Mouse (Mus musculus): ENCODE data around the gene Aup1. TPM values are rescaled to one million over a fixed set of nuclear protein-coding genes. Genes with fewer than 3 reads are reported as not detected.

Gene Aup1
- polyA plus RNA-seq, 1 experiment from 2014 or later = 123 TPM

DNA sequence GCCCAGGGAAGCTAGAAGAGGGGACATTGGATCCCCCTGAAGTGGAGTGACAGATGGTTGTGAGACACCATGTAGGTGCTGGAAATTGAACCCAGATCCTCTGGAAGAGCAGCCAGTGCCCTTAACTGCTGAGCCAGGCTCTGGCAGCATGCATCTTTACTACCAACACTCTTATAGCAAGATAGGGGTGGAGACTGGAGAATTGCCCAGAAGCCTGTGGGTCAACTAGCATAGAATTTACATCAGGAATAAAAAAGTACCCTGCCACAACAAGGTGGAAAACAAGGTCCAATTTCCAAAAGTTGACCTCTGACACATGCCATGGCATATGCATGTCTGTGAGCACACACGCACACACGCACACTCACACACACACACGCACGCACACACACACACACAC, 29.1 kb upstream of the Aup1 start:
- no peaks in the 10 kb centered on the region for H3K36me3 ChIP-seq (ENCODE audit: control insufficient read depth, insufficient read depth, low read length)

DNA sequence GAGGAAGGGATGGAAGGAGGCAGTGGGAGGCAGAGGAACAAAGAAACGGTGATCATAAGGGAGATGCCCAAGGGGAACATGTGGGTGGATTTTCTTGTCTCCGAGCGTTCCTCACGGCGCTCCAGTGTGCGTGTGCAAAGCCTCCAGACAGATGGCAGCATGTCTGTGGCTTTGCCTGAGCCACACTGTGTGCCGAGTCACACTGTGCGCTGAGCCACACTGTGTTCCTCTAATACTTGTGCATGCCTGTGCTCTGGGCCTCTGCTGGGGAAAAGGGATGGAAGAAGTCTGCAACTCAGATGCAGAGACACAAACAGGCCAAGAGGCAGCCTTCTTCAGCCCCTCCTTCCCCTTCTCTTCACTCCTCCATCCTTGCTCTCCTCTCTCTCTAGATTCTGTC, 27.0 kb upstream of the Aup1 start:
- H3K9me3 ChIP-seq (ENCODE audit: control insufficient read depth, low read length) = no peaks in the 10 kb centered on the region

More for the DNA sequence above, 29.1 kb upstream of the Aup1 start:
- H3K9ac ChIP-seq (replicated peaks; ENCODE audit: low read depth, low read length) = no peak overlapping the region
- no peaks in the 10 kb centered on the region for H3K4me1 ChIP-seq (ENCODE audit: control insufficient read depth, insufficient read depth, low read length)
- H3K9me3 ChIP-seq (ENCODE audit: control insufficient read depth, low read length) = no peaks in the 10 kb centered on the region
- WGBS = 84% methylated on average over 4 of the region's 4 CpGs
- ATAC-seq (ENCODE audit: low read depth) = no peak
- H3K4me3 ChIP-seq (ENCODE audit: low read depth, low read length) = no peak overlapping the region
- H3K4me2 ChIP-seq (ENCODE audit: low read depth, low read length) = no peak overlapping the region
- H3K27me3 ChIP-seq (ENCODE audit: control insufficient read depth, insufficient read depth, low read length) = no peaks in the 10 kb centered on the region
- no peak overlapping the region for H3K27ac ChIP-seq (ENCODE audit: low read depth, low read length)

DNA sequence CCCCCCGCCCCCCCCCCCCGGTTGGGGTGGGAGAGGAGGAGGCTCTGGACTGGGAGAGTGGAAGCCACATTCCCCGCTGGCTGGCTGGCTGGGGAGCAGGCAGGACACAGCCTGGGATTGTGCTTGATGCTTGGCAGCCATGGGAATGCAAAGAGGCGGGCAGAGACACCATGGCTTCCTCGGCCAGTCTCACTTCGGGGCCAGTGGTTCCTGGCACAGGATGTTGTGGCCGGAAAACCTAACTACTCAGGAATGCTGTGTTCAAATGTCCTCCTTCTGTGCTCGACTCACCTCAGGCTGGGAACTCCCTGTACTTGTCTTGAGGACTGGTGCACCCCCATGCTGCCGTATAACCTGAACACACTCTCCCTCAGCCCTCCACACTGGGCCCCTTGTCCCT, 26.6 kb upstream of the Aup1 start:
- 72% methylated on average over 7 of the region's 9 CpGs for WGBS
- H3K4me1 ChIP-seq (ENCODE audit: control insufficient read depth, insufficient read depth, low read length) = peaks cover 4% of the 10 kb centered on the region; the same call in 1 of the 2 replicates
- H3K4me3 ChIP-seq (ENCODE audit: low read depth, low read length) = no peak overlapping the region
- no peaks in the 10 kb centered on the region for H3K36me3 ChIP-seq (ENCODE audit: control insufficient read depth, insufficient read depth, low read length)
- no peaks in the 10 kb centered on the region for H3K9me3 ChIP-seq (ENCODE audit: control insufficient read depth, low read length)
- no peak overlapping the region for H3K27ac ChIP-seq (ENCODE audit: low read depth, low read length)
- ATAC-seq (ENCODE audit: low read depth) = no peak
- H3K9ac ChIP-seq (replicated peaks; ENCODE audit: low read depth, low read length) = no peak overlapping the region
- H3K27me3 ChIP-seq (ENCODE audit: control insufficient read depth, insufficient read depth, low read length) = peaks cover 8% of the 10 kb centered on the region; the same call in 1 of the 2 replicates
- H3K4me2 ChIP-seq (ENCODE audit: low read depth, low read length) = no peak overlapping the region

More for the DNA sequence above, 27.0 kb upstream of the Aup1 start:
- ATAC-seq (ENCODE audit: low read depth) = no peak
- WGBS = 73% methylated on average over 8 of the region's 8 CpGs
- Histone ChIP-seq H3K4me3 (ENCODE audit: low read depth, low read length) (no peak overlapping the region), H3K9ac (replicated peaks; ENCODE audit: low read depth, low read length) (no peak overlapping the region), H3K4me2 (ENCODE audit: low read depth, low read length) (no peak overlapping the region), H3K27ac (ENCODE audit: low read depth, low read length) (no peak overlapping the region), H3K36me3 (ENCODE audit: control insufficient read depth, insufficient read depth, low read length) (no peaks in the 10 kb centered on the region), H3K4me1 (ENCODE audit: control insufficient read depth, insufficient read depth, low read length) (no peaks in the 10 kb centered on the region), H3K27me3 (ENCODE audit: control insufficient read depth, insufficient read depth, low read length) (peaks cover 8% of the 10 kb centered on the region; the same call in 1 of the 2 replicates)

DNA sequence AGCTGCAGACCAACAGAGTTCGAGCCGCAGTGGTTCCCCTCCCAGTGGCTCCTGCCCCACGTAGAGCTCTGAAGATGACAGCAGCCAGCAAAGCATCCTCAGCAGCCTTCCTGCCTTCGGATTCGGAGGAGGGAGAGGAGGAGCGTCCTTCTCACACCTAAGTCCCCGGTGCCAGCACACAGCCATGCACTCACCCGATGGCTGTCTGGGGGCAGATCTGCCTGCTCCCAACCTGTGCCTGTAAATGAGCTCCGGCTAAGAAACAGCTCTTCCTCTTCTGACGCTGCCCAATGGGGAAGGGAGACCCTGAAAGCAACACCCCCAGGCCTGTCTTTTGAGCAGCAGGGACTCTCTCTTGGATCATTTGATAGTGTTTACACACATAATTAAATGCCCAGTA, 24.5 kb upstream of the Aup1 start:
- Histone ChIP-seq H3K27ac (ENCODE audit: low read depth, low read length) (no peak overlapping the region), H3K9me3 (ENCODE audit: control insufficient read depth, low read length) (no peaks in the 10 kb centered on the region), H3K4me3 (ENCODE audit: low read depth, low read length) (no peak overlapping the region), H3K36me3 (ENCODE audit: control insufficient read depth, insufficient read depth, low read length) (no peaks in the 10 kb centered on the region), H3K27me3 (ENCODE audit: control insufficient read depth, insufficient read depth, low read length) (peaks cover 12% of the 10 kb centered on the region; the same call in 1 of the 2 replicates), H3K4me1 (ENCODE audit: control insufficient read depth, insufficient read depth, low read length) (peaks cover 11% of the 10 kb centered on the region; the same call in 1 of the 2 replicates), H3K9ac (replicated peaks; ENCODE audit: low read depth, low read length) (no peak overlapping the region), H3K4me2 (ENCODE audit: low read depth, low read length) (no peak overlapping the region)
- 19% methylated on average over 10 of the region's 10 CpGs for WGBS
- no peak for ATAC-seq (ENCODE audit: low read depth)

DNA sequence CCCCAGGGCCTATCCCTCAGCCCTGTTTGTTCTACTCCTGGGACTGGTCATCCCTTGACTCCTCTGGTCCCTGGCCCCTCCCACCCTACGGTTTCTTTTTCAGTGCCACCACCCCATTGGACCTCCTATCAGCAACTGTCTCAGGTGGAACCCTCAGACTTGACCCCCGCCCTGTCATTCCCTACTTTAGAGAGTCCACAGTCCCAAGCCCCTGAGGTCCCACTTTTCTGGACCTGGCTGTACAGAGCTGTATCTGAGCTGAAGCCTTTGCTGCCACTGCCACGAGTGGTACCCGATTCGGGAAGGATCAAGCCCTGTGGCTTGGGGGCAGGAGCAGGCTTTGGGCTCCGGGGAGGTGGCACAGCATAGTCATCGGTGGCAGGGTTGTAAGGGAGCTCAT, 23.2 kb upstream of the Aup1 start:
- Histone ChIP-seq H3K4me1 (ENCODE audit: control insufficient read depth, insufficient read depth, low read length) (peaks cover 11% of the 10 kb centered on the region; the same call in 1 of the 2 replicates), H3K9me3 (ENCODE audit: control insufficient read depth, low read length) (no peaks in the 10 kb centered on the region), H3K36me3 (ENCODE audit: control insufficient read depth, insufficient read depth, low read length) (no peaks in the 10 kb centered on the region), H3K4me2 (ENCODE audit: low read depth, low read length) (no peak overlapping the region), H3K4me3 (ENCODE audit: low read depth, low read length) (no peak overlapping the region), H3K27me3 (ENCODE audit: control insufficient read depth, insufficient read depth, low read length) (peaks cover 12% of the 10 kb centered on the region; the same call in 1 of the 2 replicates), H3K27ac (ENCODE audit: low read depth, low read length) (no peak overlapping the region), H3K9ac (replicated peaks; ENCODE audit: low read depth, low read length) (no peak overlapping the region)
- no peak for ATAC-seq (ENCODE audit: low read depth)
- WGBS = 75% methylated on average over 7 of the region's 7 CpGs

DNA sequence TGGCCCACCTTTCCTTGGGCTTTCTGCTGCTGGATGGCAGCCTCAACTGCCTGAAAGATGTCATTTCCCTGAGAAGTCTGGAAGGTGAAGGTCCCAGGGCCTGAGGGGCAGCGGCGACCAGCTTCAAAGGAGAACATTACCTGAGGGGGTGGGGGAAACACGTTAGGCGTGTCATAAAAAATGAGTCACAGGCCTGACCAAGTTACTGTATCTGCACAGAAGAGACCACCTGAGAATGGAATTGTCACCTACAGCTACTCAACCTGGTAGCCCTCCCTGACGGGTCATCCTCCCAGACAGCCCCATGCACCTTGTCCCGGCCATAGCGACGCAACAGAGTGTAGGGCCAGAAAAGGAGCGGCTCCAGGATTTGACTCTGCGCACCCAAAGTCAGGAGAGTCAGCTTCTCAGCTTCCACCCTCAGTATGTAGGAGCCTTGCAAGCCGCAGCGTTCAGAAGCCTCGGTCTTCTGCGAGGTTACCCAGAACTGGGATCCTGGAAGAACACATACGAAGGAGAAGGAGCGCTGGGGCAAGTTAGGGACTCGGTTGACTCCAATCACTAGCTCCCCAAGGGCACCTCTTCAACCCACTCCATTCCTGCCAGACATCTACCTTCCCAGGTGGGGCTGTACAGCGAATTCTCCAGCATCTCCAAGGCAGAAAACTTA, 22.3 kb upstream of the Aup1 start:
- Histone ChIP-seq H3K4me1 (ENCODE audit: control insufficient read depth, insufficient read depth, low read length) (peaks cover 11% of the 10 kb centered on the region; the same call in 1 of the 2 replicates), H3K4me3 (ENCODE audit: low read depth, low read length) (peak overlapping the region; percentile 43; the same call in 1 of the 2 replicates), H3K9ac (replicated peaks; ENCODE audit: low read depth, low read length) (no peak overlapping the region), H3K4me2 (ENCODE audit: low read depth, low read length) (peak overlapping the region; percentile 80), H3K27me3 (ENCODE audit: control insufficient read depth, insufficient read depth, low read length) (peaks cover 12% of the 10 kb centered on the region; the same call in 1 of the 2 replicates), H3K27ac (ENCODE audit: low read depth, low read length) (no peak overlapping the region), H3K9me3 (ENCODE audit: control insufficient read depth, low read length) (no peaks in the 10 kb centered on the region), H3K36me3 (ENCODE audit: control insufficient read depth, insufficient read depth, low read length) (no peaks in the 10 kb centered on the region)
- 19% methylated on average over 18 of the region's 18 CpGs for WGBS
- ATAC-seq (ENCODE audit: low read depth) = no peak

DNA sequence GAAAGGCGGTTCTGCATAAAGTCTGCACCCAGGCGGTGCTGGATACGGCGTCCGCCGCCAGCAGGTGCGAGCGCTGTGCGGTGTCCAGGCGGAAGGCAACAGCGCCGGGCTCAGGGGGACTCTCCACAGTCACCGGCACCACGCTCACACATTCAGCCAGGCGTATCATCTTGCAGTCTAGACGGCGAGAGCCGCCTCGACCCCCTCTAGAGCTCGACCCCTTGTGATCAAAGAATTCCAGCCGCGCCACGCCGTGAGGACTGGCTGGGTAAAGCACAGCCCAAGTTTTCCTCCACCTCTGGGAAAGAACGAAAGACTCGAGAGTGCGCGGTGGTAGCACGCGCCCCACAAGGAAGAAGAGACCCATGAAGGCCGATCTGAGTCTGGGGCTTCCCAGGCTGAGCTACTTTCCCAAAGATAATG, 21.5 kb upstream of the Aup1 start:
- under 1% methylated on average over 31 of the region's 31 CpGs for WGBS
- ATAC-seq (ENCODE audit: low read depth) = peak; percentile 51; the same call in 1 of the 2 replicates
- H3K27me3 ChIP-seq (ENCODE audit: control insufficient read depth, insufficient read depth, low read length) = peaks cover 12% of the 10 kb centered on the region; the same call in 1 of the 2 replicates

DNA sequence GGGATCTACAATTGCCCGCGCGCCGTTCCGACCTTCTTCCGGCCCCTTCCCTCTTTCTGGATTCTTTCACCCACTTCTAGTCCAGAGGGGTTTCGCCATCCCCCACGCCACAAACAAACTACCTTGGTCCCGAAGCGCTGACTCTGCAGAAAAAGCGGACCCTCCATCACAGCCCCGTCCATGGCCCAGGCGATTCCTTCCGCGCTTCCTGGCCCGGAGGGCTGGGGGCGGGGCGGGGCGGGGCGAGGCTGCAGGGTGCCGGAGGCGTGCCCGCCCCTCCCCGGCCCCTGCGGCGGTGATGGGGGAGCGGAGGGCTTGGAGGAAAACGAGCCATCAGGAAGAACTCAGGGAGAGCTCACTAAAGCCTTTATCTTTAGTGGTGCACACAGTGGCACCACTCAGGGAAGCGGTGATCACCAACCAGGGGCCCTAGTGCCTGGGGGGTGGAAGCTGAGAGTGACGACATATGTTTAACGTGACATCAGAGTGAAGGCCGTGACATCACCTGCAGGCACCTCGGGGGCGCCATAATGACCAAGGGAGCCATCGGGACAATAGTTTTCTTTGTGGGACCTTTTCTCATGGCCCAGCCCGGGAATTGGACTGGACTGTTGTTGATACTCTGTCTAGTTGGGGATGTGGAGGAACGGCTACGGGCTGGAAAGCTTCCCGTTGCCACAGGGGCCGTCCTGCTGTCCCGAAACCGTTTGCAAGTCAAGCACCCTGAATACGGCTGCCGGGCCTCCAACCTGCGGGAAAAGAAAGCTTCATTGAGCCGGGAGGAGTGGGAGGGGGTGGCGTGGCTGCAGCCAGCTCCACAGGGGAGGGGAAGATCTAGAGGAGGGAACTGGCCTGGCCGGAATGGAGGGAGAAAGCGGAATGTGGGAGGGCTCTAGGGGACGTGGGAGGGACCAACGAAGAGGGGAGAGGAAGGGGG, 20.8 kb upstream of the Aup1 start, which contains the start of the genes Dok1 and Loxl3:
Gene Dok1 (minus strand): TSS at position 223 of the 937 bp plus-strand sequence.
Gene Loxl3 (plus strand): TSS at position 925 of the 937 bp plus-strand sequence.
- H3K9me3 ChIP-seq (ENCODE audit: control insufficient read depth, low read length) = no peaks in the 10 kb centered on the region
- H3K4me2 ChIP-seq (ENCODE audit: low read depth, low read length) = peak within 1 kb of the TSS; percentile 80
- H3K27me3 ChIP-seq (ENCODE audit: control insufficient read depth, insufficient read depth, low read length) = peaks cover 12% of the 10 kb centered on the region; the same call in 1 of the 2 replicates
- H3K9ac ChIP-seq (replicated peaks; ENCODE audit: low read depth, low read length) = peak within 1 kb of the TSS; percentile 37; the same call in 1 of the 2 replicates
- peak within 1 kb of the TSS; percentile 19; the same call in 1 of the 2 replicates for H3K27ac ChIP-seq (ENCODE audit: low read depth, low read length)
- peak within 1 kb of the TSS; percentile 43 for H3K4me3 ChIP-seq (ENCODE audit: low read depth, low read length)
- H3K36me3 ChIP-seq (ENCODE audit: control insufficient read depth, insufficient read depth, low read length) = no peaks in the 10 kb centered on the region
- under 1% methylated on average over 51 of the region's 51 CpGs for WGBS
- ATAC-seq (ENCODE audit: low read depth) = peak; percentile 70
- peaks cover 14% of the 10 kb centered on the region; the same call in 1 of the 2 replicates for H3K4me1 ChIP-seq (ENCODE audit: control insufficient read depth, insufficient read depth, low read length)

More for the DNA sequence above, 21.5 kb upstream of the Aup1 start:
- peaks cover 11% of the 10 kb centered on the region; the same call in 1 of the 2 replicates for H3K4me1 ChIP-seq (ENCODE audit: control insufficient read depth, insufficient read depth, low read length)
- H3K9me3 ChIP-seq (ENCODE audit: control insufficient read depth, low read length) = no peaks in the 10 kb centered on the region
- peak overlapping the region; percentile 43 for H3K4me3 ChIP-seq (ENCODE audit: low read depth, low read length)
- peak overlapping the region; percentile 37; the same call in 1 of the 2 replicates for H3K9ac ChIP-seq (replicated peaks; ENCODE audit: low read depth, low read length)
- H3K36me3 ChIP-seq (ENCODE audit: control insufficient read depth, insufficient read depth, low read length) = no peaks in the 10 kb centered on the region
- no peak overlapping the region for H3K27ac ChIP-seq (ENCODE audit: low read depth, low read length)
- H3K4me2 ChIP-seq (ENCODE audit: low read depth, low read length) = peak overlapping the region; percentile 80

Data from neural tube, embryonic 14.5 days (tissue).